Mouse (Mus musculus): ENCODE data around the gene Sox10.
A peak's percentile ranks its signal among the peaks of the same experiment; 100 is the strongest.

Sox10 gene

GRCm38 (mm10) chr15:79152709-79153108 lies 12.3 kb downstream of the Sox10 start:
- no peak for DNase-seq

GRCm38 (mm10) chr15:79151881-79152280 lies 13.2 kb downstream of the Sox10 start:
- no peak for DNase-seq

GRCm38 (mm10) chr15:79148533-79148932 lies 16.5 kb downstream of the Sox10 start:
- DNase-seq, result peak; percentile 65 to 70

- DNase-seq, result no peak
Observed at GRCm38 (mm10) chr15:79145522-79145921, 19.5 kb downstream of the Sox10 start.

- no peak for DNase-seq
Observed at GRCm38 (mm10) chr15:79144021-79144420, 21.0 kb downstream of the Sox10 start.

GRCm38 (mm10) chr15:79143316-79143715 lies 21.7 kb downstream of the Sox10 start:
- DNase-seq, result no peak

- DNase-seq, result no peak
Observed at GRCm38 (mm10) chr15:79141566-79141917, 23.5 kb downstream of the Sox10 start.

GRCm38 (mm10) chr15:79140866-79141565 lies 24.0 kb downstream of the Sox10 start, which contains the start of the genes Polr2f and 1700088E04Rik:
Gene Polr2f, plus strand, starts transcription at chr15:79141009.
Gene 1700088E04Rik, minus strand, starts transcription at chr15:79141253.
- peak; percentile 94 for DNase-seq

- DNase-seq, result no peak
Observed at GRCm38 (mm10) chr15:79139640-79140039, 25.4 kb downstream of the Sox10 start.

GRCm38 (mm10) chr15:79135783-79136575 lies 29.1 kb downstream of the Sox10 start:
- no peak for DNase-seq

- no peak for DNase-seq
Observed at GRCm38 (mm10) chr15:79135332-79135731, 29.7 kb downstream of the Sox10 start.

GRCm38 (mm10) chr15:79134496-79135270 lies 30.4 kb downstream of the Sox10 start:
- DNase-seq, result no peak

GRCm38 (mm10) chr15:79133191-79133661 lies 31.8 kb downstream of the Sox10 start:
- DNase-seq, result no peak

- DNase-seq, result no peak
Observed at GRCm38 (mm10) chr15:79131442-79131841, 33.6 kb downstream of the Sox10 start.

GRCm38 (mm10) chr15:79130782-79131181 lies 34.3 kb downstream of the Sox10 start:
- DNase-seq, result no peak

- DNase-seq, result no peak
Observed at GRCm38 (mm10) chr15:79129311-79129710, 35.7 kb downstream of the Sox10 start.

- no peak for DNase-seq
Observed at GRCm38 (mm10) chr15:79128208-79128607, 36.8 kb downstream of the Sox10 start.

GRCm38 (mm10) chr15:79127101-79127500 lies 37.9 kb downstream of the Sox10 start:
- DNase-seq, result no peak

GRCm38 (mm10) chr15:79126217-79126932 lies 38.7 kb downstream of the Sox10 start:
- DNase-seq, result peak; percentile 51 to 60

GRCm38 (mm10) chr15:79124331-79124875 lies 40.6 kb downstream of the Sox10 start:
- DNase-seq, result no peak

- no peak for DNase-seq
Observed at GRCm38 (mm10) chr15:79123751-79124150, 41.3 kb downstream of the Sox10 start.

GRCm38 (mm10) chr15:79122546-79122945 lies 42.5 kb downstream of the Sox10 start:
- no peak for DNase-seq
